Mouse (Mus musculus): ENCODE results near the gene Rhbdd2.

The Rhbdd2 gene

GRCm38 (mm10) chr5:135645330-135645729 lies 12.9 kb downstream of the Rhbdd2 start:
- no peak for DNase-seq (ENCODE audit: low read depth)

GRCm38 (mm10) chr5:135646038-135646437 lies 13.6 kb downstream of the Rhbdd2 start:
- DNase-seq (ENCODE audit: low read depth): no peak

GRCm38 (mm10) chr5:135648461-135649308 lies 16.3 kb downstream of the Rhbdd2 start:
- DNase-seq (ENCODE audit: low read depth): peak; percentile 53

- no peak for DNase-seq (ENCODE audit: low read depth)
Measured at GRCm38 (mm10) chr5:135649309-135649633, 16.9 kb downstream of the Rhbdd2 start.

GRCm38 (mm10) chr5:135651536-135651935 lies 19.1 kb downstream of the Rhbdd2 start:
- DNase-seq (ENCODE audit: low read depth): no peak

- no peak for DNase-seq (ENCODE audit: low read depth)
Measured at GRCm38 (mm10) chr5:135653209-135653608, 20.8 kb downstream of the Rhbdd2 start.

- no peak for DNase-seq (ENCODE audit: low read depth)
Measured at GRCm38 (mm10) chr5:135656046-135656445, 23.6 kb downstream of the Rhbdd2 start.

- DNase-seq (ENCODE audit: low read depth): no peak
Measured at GRCm38 (mm10) chr5:135657128-135657527, 24.7 kb downstream of the Rhbdd2 start.

GRCm38 (mm10) chr5:135657703-135658373 lies 25.4 kb downstream of the Rhbdd2 start:
- DNase-seq (ENCODE audit: low read depth): no peak

GRCm38 (mm10) chr5:135659956-135660355 lies 27.5 kb downstream of the Rhbdd2 start:
- no peak for DNase-seq (ENCODE audit: low read depth)

- no peak for DNase-seq (ENCODE audit: low read depth)
Measured at GRCm38 (mm10) chr5:135660535-135660934, 28.1 kb downstream of the Rhbdd2 start.

GRCm38 (mm10) chr5:135666890-135667289 lies 34.5 kb downstream of the Rhbdd2 start:
- no peak for DNase-seq (ENCODE audit: low read depth)

GRCm38 (mm10) chr5:135668071-135668470 lies 35.7 kb downstream of the Rhbdd2 start:
- no peak for DNase-seq (ENCODE audit: low read depth)

- peak; percentile 66 for DNase-seq (ENCODE audit: low read depth)
Measured at GRCm38 (mm10) chr5:135669741-135670275, 37.4 kb downstream of the Rhbdd2 start, which contains the start of gene Por. Gene Por (plus strand): TSS chr5:135670033.

- DNase-seq (ENCODE audit: low read depth): peak; percentile 75
Measured at GRCm38 (mm10) chr5:135670881-135671280, 38.5 kb downstream of the Rhbdd2 start.

- no peak for DNase-seq (ENCODE audit: low read depth)
Measured at GRCm38 (mm10) chr5:135672509-135672908, 40.1 kb downstream of the Rhbdd2 start.

- DNase-seq (ENCODE audit: low read depth): no peak
Measured at GRCm38 (mm10) chr5:135672980-135673379, 40.6 kb downstream of the Rhbdd2 start.

- DNase-seq (ENCODE audit: low read depth): peak; percentile 79
Measured at GRCm38 (mm10) chr5:135674349-135674775, 41.9 kb downstream of the Rhbdd2 start.

GRCm38 (mm10) chr5:135674821-135675220 lies 42.4 kb downstream of the Rhbdd2 start:
- DNase-seq (ENCODE audit: low read depth): peak; percentile 39

GRCm38 (mm10) chr5:135676696-135677095 lies 44.3 kb downstream of the Rhbdd2 start:
- no peak for DNase-seq (ENCODE audit: low read depth)

- DNase-seq (ENCODE audit: low read depth): no peak
Measured at GRCm38 (mm10) chr5:135677251-135677650, 44.8 kb downstream of the Rhbdd2 start.

GRCm38 (mm10) chr5:135678481-135678880 lies 46.1 kb downstream of the Rhbdd2 start:
- DNase-seq (ENCODE audit: low read depth): no peak

GRCm38 (mm10) chr5:135680967-135681545 lies 48.6 kb downstream of the Rhbdd2 start:
- DNase-seq (ENCODE audit: low read depth): no peak
